Mouse (Mus musculus): ENCODE measurements around the gene C2cd2. TPM values are rescaled to one million over a fixed set of nuclear protein-coding genes. Genes with fewer than 3 reads are reported as not detected.

The C2cd2 gene
- polyA plus RNA-seq, 1 experiment from 2014 or later, result 12.7 TPM

- no peak overlapping the region for H3K9ac ChIP-seq (replicated peaks; ENCODE audit: low read depth, low read length)
- 79% methylated on average over 6 of the region's 6 CpGs for WGBS
Measured at GRCm38 (mm10) chr16:97848832-97849231, 113.6 kb downstream of the C2cd2 start.

GRCm38 (mm10) chr16:97844967-97845937, 117.1 kb downstream of the C2cd2 start:
- Histone ChIP-seq H3K9ac (replicated peaks; ENCODE audit: low read depth, low read length) (no peak overlapping the region), H3K27ac (ENCODE audit: low read length) (no peak overlapping the region), H3K4me1 (replicated peaks; ENCODE audit: control insufficient read depth, insufficient read depth, low read length) (peaks cover 14% of the 10 kb centered on the region), H3K9me3 (ENCODE audit: control insufficient read depth, low read length) (no peaks in the 10 kb centered on the region), H3K4me2 (ENCODE audit: low read length) (no peak overlapping the region), H3K4me3 (replicated peaks; ENCODE audit: low read length) (no peak overlapping the region), H3K27me3 (replicated peaks; ENCODE audit: control insufficient read depth, insufficient read depth, low read length) (no peaks in the 10 kb centered on the region), H3K36me3 (ENCODE audit: control insufficient read depth, insufficient read depth) (no peaks in the 10 kb centered on the region)
- ATAC-seq, result no peak
- 91% methylated on average over 12 of the region's 12 CpGs for WGBS

More at GRCm38 (mm10) chr16:97848832-97849231, 113.6 kb downstream of the C2cd2 start:
- peaks cover 24% of the 10 kb centered on the region for H3K4me1 ChIP-seq (replicated peaks; ENCODE audit: control insufficient read depth, insufficient read depth, low read length)
- no peak for ATAC-seq
- H3K9me3 ChIP-seq (ENCODE audit: control insufficient read depth, low read length), result no peaks in the 10 kb centered on the region
- H3K4me3 ChIP-seq (replicated peaks; ENCODE audit: low read length), result no peak overlapping the region
- H3K36me3 ChIP-seq (ENCODE audit: control insufficient read depth, insufficient read depth), result no peaks in the 10 kb centered on the region
- no peaks in the 10 kb centered on the region for H3K27me3 ChIP-seq (replicated peaks; ENCODE audit: control insufficient read depth, insufficient read depth, low read length)
- no peak overlapping the region for H3K4me2 ChIP-seq (ENCODE audit: low read length)
- no peak overlapping the region for H3K27ac ChIP-seq (ENCODE audit: low read length)

GRCm38 (mm10) chr16:97832154-97832553, 130.2 kb downstream of the C2cd2 start:
- Histone ChIP-seq H3K4me1 (replicated peaks; ENCODE audit: control insufficient read depth, insufficient read depth, low read length) (no peaks in the 10 kb centered on the region), H3K27ac (ENCODE audit: low read length) (no peak overlapping the region), H3K4me3 (replicated peaks; ENCODE audit: low read length) (no peak overlapping the region), H3K9ac (replicated peaks; ENCODE audit: low read depth, low read length) (no peak overlapping the region), H3K27me3 (replicated peaks; ENCODE audit: control insufficient read depth, insufficient read depth, low read length) (no peaks in the 10 kb centered on the region), H3K9me3 (ENCODE audit: control insufficient read depth, low read length) (no peaks in the 10 kb centered on the region), H3K36me3 (ENCODE audit: control insufficient read depth, insufficient read depth) (peaks cover 39% of the 10 kb centered on the region), H3K4me2 (ENCODE audit: low read length) (no peak overlapping the region)
- WGBS, result 93% methylated on average over 3 of the region's 3 CpGs
- ATAC-seq, result no peak

GRCm38 (mm10) chr16:97828207-97828606, 134.2 kb downstream of the C2cd2 start:
- Histone ChIP-seq H3K4me2 (ENCODE audit: low read length) (no peak overlapping the region), H3K27me3 (replicated peaks; ENCODE audit: control insufficient read depth, insufficient read depth, low read length) (no peaks in the 10 kb centered on the region), H3K4me1 (replicated peaks; ENCODE audit: control insufficient read depth, insufficient read depth, low read length) (no peaks in the 10 kb centered on the region), H3K27ac (ENCODE audit: low read length) (no peak overlapping the region), H3K9ac (replicated peaks; ENCODE audit: low read depth, low read length) (no peak overlapping the region), H3K4me3 (replicated peaks; ENCODE audit: low read length) (no peak overlapping the region), H3K36me3 (ENCODE audit: control insufficient read depth, insufficient read depth) (peaks cover 27% of the 10 kb centered on the region), H3K9me3 (ENCODE audit: control insufficient read depth, low read length) (no peaks in the 10 kb centered on the region)
- 100% methylated on average over 1 of the region's 1 CpGs for WGBS
- no peak for ATAC-seq

- Histone ChIP-seq H3K27ac (ENCODE audit: low read length) (no peak overlapping the region), H3K9ac (replicated peaks; ENCODE audit: low read depth, low read length) (no peak overlapping the region), H3K4me3 (replicated peaks; ENCODE audit: low read length) (no peak overlapping the region), H3K9me3 (ENCODE audit: control insufficient read depth, low read length) (no peaks in the 10 kb centered on the region), H3K27me3 (replicated peaks; ENCODE audit: control insufficient read depth, insufficient read depth, low read length) (no peaks in the 10 kb centered on the region), H3K36me3 (ENCODE audit: control insufficient read depth, insufficient read depth) (peaks cover 31% of the 10 kb centered on the region), H3K4me2 (ENCODE audit: low read length) (no peak overlapping the region), H3K4me1 (replicated peaks; ENCODE audit: control insufficient read depth, insufficient read depth, low read length) (no peaks in the 10 kb centered on the region)
- ATAC-seq, result no peak
- 98% methylated on average over 6 of the region's 6 CpGs for WGBS
Measured at GRCm38 (mm10) chr16:97823311-97824007, 138.9 kb downstream of the C2cd2 start.

GRCm38 (mm10) chr16:97819532-97819931, 142.9 kb downstream of the C2cd2 start:
- H3K4me3 ChIP-seq (replicated peaks; ENCODE audit: low read length), result no peak overlapping the region
- H3K27me3 ChIP-seq (replicated peaks; ENCODE audit: control insufficient read depth, insufficient read depth, low read length), result no peaks in the 10 kb centered on the region
- no peak overlapping the region for H3K4me2 ChIP-seq (ENCODE audit: low read length)
- no peaks in the 10 kb centered on the region for H3K9me3 ChIP-seq (ENCODE audit: control insufficient read depth, low read length)
- no peak for ATAC-seq
- no peak overlapping the region for H3K27ac ChIP-seq (ENCODE audit: low read length)
- no peak overlapping the region for H3K9ac ChIP-seq (replicated peaks; ENCODE audit: low read depth, low read length)
- H3K36me3 ChIP-seq (ENCODE audit: control insufficient read depth, insufficient read depth), result peaks cover 34% of the 10 kb centered on the region
- no peaks in the 10 kb centered on the region for H3K4me1 ChIP-seq (replicated peaks; ENCODE audit: control insufficient read depth, insufficient read depth, low read length)
- WGBS, result 96% methylated on average over 4 of the region's 4 CpGs

GRCm38 (mm10) chr16:97817414-97817813, 145.0 kb downstream of the C2cd2 start:
- 100% methylated on average over 1 of the region's 1 CpGs for WGBS
- ATAC-seq, result no peak

GRCm38 (mm10) chr16:97815269-97815668, 147.1 kb downstream of the C2cd2 start:
- Histone ChIP-seq H3K4me2 (ENCODE audit: low read length) (no peak overlapping the region), H3K4me1 (replicated peaks; ENCODE audit: control insufficient read depth, insufficient read depth, low read length) (no peaks in the 10 kb centered on the region), H3K36me3 (ENCODE audit: control insufficient read depth, insufficient read depth) (peaks cover 44% of the 10 kb centered on the region), H3K9me3 (ENCODE audit: control insufficient read depth, low read length) (no peaks in the 10 kb centered on the region), H3K9ac (replicated peaks; ENCODE audit: low read depth, low read length) (no peak overlapping the region), H3K4me3 (replicated peaks; ENCODE audit: low read length) (no peak overlapping the region), H3K27ac (ENCODE audit: low read length) (no peak overlapping the region), H3K27me3 (replicated peaks; ENCODE audit: control insufficient read depth, insufficient read depth, low read length) (no peaks in the 10 kb centered on the region)
- ATAC-seq, result no peak
- 88% methylated on average over 5 of the region's 5 CpGs for WGBS

More at GRCm38 (mm10) chr16:97817414-97817813, 145.0 kb downstream of the C2cd2 start:
- Histone ChIP-seq H3K9me3 (ENCODE audit: control insufficient read depth, low read length) (no peaks in the 10 kb centered on the region), H3K27ac (ENCODE audit: low read length) (no peak overlapping the region), H3K4me2 (ENCODE audit: low read length) (no peak overlapping the region), H3K4me1 (replicated peaks; ENCODE audit: control insufficient read depth, insufficient read depth, low read length) (no peaks in the 10 kb centered on the region), H3K4me3 (replicated peaks; ENCODE audit: low read length) (no peak overlapping the region), H3K9ac (replicated peaks; ENCODE audit: low read depth, low read length) (no peak overlapping the region), H3K36me3 (ENCODE audit: control insufficient read depth, insufficient read depth) (peaks cover 41% of the 10 kb centered on the region), H3K27me3 (replicated peaks; ENCODE audit: control insufficient read depth, insufficient read depth, low read length) (no peaks in the 10 kb centered on the region)

- Histone ChIP-seq H3K4me2 (ENCODE audit: low read length) (no peak overlapping the region), H3K4me3 (replicated peaks; ENCODE audit: low read length) (no peak overlapping the region), H3K27me3 (replicated peaks; ENCODE audit: control insufficient read depth, insufficient read depth, low read length) (no peaks in the 10 kb centered on the region), H3K9me3 (ENCODE audit: control insufficient read depth, low read length) (no peaks in the 10 kb centered on the region), H3K27ac (ENCODE audit: low read length) (no peak overlapping the region), H3K9ac (replicated peaks; ENCODE audit: low read depth, low read length) (no peak overlapping the region), H3K36me3 (ENCODE audit: control insufficient read depth, insufficient read depth) (peaks cover 41% of the 10 kb centered on the region), H3K4me1 (replicated peaks; ENCODE audit: control insufficient read depth, insufficient read depth, low read length) (no peaks in the 10 kb centered on the region)
- ATAC-seq, result no peak
- 96% methylated on average over 2 of the region's 2 CpGs for WGBS
Measured at GRCm38 (mm10) chr16:97814060-97814459, 148.3 kb downstream of the C2cd2 start.

All from forebrain, embryonic 16.5 days (tissue).